Mouse (Mus musculus) thymus, adult 2 months (tissue): ENCODE data around the gene Tubgcp2.

Experiments
- CTCF ChIP-seq: fragments of 200-500 bp; IDR thresholded peaks from 2 replicates; pipeline ENCODE4 v1.5.1; 2012; ENCODE audit warnings: mild to moderate bottlenecking, control low read depth, low read length, moderate library complexity, borderline replicate concordance; ENCODE audit not compliant: control insufficient read depth, poor library complexity, insufficient read depth; ENCODE audit errors: extremely low read depth
- POLR2A ChIP-seq: fragments of 200-500 bp; IDR thresholded peaks from 2 replicates; pipeline ENCODE4 v1.6.1; 2012; ENCODE audit warnings: mild to moderate bottlenecking, low read length, control low read depth, moderate library complexity; ENCODE audit not compliant: control insufficient read depth, poor library complexity, insufficient read depth; ENCODE audit errors: extremely low read depth

DNA sequence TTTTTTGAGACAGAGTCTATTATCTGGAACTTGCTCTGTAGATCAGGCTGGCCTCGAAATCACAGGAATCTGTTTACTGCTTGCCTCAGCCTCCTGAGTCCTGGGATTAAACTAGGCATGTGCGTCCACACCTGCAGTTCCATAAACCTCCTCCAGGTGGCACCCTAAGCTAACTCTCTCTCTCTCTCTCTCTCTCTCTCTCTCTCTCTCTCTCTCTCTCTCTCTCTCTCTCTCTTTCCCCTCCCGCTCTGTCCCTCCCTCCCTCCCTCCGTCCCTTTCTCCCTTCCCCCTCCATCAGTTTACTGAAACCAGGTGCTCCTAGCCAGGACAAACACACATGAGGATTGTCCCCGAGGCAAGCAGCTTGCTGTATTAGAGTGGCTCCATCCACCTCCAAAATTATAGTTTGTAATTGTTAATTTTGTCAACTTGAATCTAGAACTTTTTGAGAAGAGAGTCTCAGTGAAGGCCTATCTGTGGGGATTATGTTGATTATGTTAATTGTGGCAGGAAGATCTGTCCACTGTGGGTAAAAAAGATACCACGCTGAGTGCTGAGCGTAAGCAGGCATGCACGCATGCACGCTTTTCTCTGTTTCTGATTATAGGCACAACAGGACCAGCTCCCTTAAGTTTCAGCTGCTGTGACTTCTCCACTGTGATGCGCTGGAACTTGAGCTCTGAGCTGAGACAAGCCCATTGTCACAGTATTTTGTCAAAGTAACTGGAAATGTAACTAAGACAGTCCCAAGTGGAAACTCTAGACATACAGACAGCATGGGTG, 66.9 kb downstream of the Tubgcp2 start:
- no peak for TF ChIP-seq POLR2A
- TF ChIP-seq CTCF, result no peak
